Mouse (Mus musculus) stomach, postnatal 0 days (tissue): Measurements from ENCODE around the gene Tbc1d24.

Experiments
- CTCF ChIP-seq: IDR thresholded peaks from 2 replicates; pipeline ENCODE4 v1.5.1; 2016; ENCODE audit warnings: antibody characterized with exemption, low read depth, mild to moderate bottlenecking, moderate library complexity
- EP300 ChIP-seq: optimal IDR thresholded peaks from 2 replicates; pipeline ENCODE3; 2016; ENCODE audit warnings: antibody characterized with exemption

GRCm38 (mm10) chr17:24191481-24191880 is 13.9 kb downstream of the Tbc1d24 start:
- TF ChIP-seq CTCF (no peak), EP300 (no peak)
